Mouse (Mus musculus) erythroid progenitor cell, adult 5-6 weeks (primary cell): ENCODE data around the gene Gm44805. TPM values are rescaled to one million over a fixed set of nuclear protein-coding genes. Genes with fewer than 3 reads are reported as not detected.
"Not testable (repeated sequence)": the region's sequence is repeated elsewhere in the genome, so short reads cannot be mapped to it uniquely, and the experiment has no call there.

Experiments used
- ATAC-seq: replicated peaks from 2 replicates; pipeline ENCODE4 v1.8.0; 2016; ENCODE audit warnings: moderate number of reproducible peaks, mild to moderate bottlenecking, moderate TSS enrichment, inconsistent platforms; ENCODE audit not compliant: poor library complexity, low FRiP score, severe bottlenecking
- total RNA-seq, 2 experiments: library from RNA; stranded (forward) in 1 of 2; stranded (reverse) in 1 of 2; fragments of 150-400 nt in 1 of 2; fragments of 186-747, 209-891 nt in 1 of 2; gene quantifications; 2 replicates each; pipeline versions ENCODE4 v1.2.3 to v1.2.4; 2015 to 2017; ENCODE audit warnings: low replicate concordance in 2 of 2

The Gm44805 gene
- total RNA-seq, 2 experiments from 2014 or later, result not detected

DNA sequence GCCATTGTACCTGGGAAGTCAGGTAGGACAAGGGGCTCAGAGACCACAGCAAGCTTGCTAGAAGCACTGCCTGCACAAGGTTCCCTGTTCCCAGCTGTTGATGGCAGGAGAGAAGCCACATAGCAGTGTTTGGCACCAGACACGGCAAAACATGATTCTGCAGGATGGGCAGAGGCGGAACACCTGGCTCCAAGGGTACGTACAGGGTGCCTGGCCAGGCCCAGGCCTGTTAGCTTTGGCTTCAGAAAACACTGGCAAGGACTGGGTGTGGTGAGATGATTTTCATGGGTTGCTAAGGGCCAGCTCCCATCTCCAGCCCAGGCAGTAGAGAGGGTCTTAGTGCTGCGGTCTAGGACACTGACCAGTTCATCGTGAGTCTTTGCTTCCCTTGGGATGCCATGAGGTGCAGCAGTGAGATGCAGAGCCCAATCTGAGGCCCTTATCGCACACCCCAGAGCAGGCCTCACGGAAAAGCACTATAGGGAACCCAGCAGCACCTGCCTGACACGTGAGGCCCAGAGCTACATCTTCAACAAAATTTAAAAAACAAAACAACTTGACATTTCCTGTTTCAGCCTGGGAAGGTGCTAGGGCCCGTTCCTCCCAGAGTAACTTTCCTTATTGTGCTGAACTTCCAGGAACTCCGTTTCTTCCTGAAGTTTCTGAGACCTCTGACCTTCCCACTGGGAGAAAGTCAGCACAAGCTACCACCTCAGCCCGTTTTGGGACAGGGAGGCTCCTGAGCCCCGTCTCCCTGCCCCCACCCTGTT is 19.3 kb upstream of the Gm44805 start:
- no peak for ATAC-seq

DNA sequence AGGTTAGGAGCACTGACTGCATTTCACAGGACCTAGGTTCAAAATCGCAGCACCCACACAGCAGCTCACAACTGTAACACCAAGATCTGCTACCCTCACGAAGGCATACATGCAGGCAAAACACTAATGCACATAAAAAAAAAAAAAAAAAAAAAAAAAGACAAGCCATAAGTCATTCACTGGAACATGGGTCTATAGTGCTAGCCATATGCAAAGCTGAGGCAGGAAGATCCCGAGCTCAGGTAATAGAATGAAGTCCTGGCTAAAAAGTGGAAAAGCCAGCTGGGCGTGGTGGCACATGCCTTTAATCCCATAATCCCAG is 18.6 kb upstream of the Gm44805 start:
- ATAC-seq, result no peak

DNA sequence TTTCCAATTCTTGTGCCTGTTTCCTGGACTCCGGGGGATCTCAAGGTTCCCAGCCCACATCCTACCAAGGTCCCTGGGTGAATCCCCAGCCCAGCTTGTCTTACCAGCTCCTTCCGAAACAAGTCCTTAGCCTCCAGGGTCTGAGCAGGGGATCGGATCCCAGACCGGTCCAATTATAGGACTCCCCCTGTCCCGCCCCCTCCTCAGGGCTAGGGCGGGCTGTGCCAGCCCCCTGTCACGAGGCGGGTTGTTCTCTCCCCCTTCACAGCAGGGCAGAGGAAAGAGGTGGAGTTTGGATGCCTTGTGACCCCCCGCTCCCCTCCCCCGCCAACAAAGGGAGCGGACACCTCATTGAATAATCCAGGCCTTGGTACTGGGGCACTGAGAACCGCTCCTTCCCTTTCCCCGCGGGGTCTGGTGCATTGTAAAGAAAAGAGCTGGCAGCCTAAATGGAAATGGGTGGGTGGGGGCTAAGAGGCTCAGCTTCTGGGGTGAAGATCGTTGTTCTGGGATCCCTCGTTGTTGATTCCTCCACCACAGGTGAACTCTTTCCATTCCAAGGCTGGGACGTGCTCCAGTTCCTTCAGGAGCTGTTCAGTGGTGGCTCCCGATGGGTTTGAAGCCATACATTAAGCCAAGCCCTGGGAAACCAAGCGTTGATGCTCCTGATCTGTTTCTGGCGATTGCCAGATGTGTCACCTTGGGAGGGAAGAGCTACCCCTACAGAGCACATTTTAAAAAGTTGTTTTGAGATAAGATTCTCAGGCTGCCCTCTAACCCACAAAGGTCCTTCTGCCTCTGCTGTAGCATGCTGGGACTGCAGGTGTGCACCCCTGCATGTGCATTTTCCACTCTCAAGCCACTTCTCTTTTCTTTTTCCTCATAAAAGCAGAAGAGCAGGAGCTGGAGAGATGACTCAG is 17.9 kb upstream of the Gm44805 start, which contains the start of gene Apoe:
Gene Apoe, minus strand, starts transcription at position 282 of the 920 bp plus-strand sequence.
- ATAC-seq, result no peak

DNA sequence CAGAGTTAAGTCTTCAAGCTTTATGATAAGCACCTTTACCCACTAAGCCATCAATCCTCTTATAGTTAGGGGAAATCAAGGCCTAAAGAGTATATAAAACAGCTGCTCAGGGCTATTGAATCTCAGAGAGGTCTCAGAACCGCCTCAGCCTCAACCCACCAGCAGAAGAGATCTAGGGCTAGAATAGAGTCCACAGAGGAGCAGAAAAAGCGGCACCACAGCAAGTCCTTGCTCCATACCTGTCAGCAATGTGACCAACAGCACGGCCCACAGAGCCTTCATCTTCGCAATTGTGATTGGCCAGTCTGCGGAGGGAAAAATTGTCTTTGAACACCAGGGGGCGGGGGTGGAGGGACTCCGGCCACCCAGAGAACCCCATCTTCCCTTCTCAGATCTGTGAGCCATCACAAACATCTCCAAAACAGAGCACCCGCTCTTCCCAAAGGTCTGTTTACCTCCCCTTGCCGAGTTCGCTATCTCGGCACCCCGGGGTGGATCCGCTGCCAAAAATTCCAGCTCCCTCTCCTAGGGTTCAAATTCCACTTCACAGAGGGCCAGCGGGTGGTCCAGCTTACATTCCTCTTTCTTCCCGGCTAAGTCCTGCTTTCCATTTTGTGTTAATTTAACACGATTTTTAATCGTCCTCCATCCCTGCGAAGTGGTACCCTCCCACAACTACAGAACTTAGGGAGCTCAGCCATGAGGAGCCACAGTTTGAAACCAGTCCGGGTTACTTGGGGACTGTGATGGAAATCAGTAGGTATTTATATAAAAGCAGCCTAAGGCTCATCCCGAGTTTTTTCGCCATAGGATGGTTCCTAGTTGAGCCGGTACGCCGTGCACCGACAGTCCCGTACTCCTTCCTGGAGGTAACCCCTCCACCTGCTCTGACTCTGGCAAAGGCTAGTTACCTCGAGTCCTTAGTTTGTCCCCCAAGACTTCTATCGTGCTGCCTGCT is 17.0 kb upstream of the Gm44805 start:
- ATAC-seq, result no peak

DNA sequence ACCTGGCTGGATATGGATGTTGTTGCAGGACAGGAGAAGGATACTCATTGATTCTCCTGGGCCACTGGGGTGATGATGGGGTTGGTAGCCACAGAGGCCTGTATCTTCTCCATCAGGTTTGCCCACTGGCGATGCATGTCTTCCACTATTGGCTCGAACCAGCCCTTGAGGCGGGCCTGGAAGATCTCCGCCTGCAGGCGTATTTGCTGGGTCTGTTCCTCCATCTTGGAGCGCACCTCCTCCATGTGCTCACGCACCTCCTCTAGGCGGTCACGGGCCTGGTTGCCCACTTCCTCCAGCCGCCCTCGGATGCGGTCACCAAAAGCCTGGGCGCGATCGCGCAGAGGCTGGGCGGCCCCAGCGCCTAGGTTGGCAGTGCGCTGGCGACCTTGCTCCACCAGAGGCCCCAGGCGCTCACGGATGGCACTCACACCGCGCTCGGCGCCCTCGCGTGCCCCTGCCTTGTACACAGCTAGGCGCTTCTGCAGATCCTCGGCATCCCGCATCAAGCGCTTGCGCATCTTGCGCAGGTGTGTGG is 15.2 kb upstream of the Gm44805 start:
- ATAC-seq, result no peak

DNA sequence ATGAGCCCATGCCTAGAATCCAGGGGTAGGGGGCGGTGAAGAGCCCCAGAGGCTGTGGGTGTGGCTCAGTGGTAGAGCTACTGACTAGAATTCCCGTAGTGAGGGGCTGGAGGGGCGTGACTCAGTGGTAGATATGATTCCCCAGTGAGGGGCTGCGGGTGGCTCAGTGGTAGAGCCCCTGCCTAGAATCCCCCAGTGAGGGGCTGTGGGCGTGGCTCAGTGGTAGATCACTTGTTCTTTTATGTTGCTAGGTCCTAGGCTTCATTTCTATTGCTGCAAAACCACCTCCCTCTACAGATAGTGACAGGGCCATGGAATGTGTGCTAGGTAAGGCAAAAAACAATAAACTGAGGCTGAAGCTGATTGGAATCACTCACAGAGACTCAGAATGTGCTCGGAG is 14.7 kb upstream of the Gm44805 start:
- ATAC-seq, result no peak

DNA sequence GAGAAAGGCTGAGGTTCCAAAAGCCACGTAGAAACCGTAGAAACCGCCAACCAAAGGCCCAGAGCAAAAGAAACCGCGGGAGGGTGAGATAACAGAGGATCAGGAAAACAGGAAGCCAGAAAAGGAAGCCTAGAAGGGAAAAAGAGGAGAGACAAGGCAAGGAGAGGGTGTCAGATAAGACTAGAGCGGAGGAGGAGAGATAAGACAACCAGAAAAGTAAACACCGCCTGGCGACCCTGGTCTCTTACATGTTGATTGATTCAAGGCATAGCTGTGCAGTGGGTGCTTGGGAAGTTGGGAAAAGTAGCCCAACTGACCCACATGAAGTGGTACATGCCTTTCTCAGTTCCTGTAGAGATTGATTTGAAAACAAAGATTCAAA is 14.0 kb upstream of the Gm44805 start:
- ATAC-seq, result no peak

DNA sequence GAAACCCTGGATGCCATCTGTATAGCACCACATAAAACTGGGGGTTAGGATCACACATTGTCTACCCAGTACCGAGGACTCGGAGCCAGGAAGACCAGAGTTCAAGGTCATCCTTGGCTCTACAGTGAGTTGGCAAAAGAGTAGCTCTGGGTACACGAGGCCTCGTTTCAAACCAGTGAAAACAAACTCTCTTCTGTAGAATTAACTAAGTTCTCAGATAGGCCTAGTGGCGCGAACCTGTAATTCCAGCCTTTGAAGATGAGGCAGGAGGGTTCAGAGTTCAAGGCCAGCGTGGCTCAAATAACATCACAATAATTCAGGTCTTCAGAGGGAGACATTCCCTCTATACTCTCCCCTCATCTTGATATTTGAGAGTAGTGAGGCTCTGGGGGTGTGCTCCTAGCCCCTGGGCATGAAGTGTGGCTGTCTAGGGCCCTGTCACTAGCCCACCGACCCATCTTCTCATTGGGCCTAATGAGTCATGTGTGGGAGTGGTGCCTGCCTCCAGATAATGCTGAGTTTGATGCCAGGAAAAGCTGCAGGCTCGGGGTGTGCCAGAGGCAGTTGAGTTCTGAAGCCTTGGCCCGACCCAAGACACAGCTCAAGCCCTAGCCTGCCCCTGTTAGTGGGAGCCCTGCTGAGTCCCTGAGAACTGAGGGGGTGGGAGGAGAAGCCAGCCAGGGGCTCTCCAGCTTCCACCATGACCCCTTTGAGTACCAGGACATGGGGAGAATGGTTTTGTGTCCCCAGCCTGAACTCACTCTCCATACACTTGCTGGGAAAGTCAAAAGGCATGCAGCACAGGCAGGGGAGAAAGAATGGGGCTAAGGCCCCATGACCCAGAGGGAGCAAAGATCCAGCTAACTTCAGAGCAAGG is 13.4 kb upstream of the Gm44805 start:
- no peak for ATAC-seq

DNA sequence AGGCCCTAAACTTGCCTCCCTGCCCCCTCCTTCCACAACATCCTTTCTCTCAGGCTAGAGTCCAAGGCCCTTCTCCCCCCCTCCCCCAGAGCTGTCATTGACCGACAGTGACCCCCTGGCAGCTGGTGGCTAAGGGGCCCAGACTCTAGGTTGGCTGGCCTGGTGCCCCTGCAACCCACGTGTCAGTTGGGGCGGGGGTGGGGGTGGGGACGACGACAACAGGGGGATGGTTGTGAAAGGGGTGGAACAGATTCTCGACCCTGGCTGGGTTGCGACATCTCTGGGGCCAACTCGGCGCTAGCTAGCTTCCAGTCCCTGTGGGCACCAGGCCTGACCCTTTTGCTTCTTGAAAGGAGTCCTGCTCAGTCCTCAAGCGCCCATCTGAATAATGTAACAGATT is 12.2 kb upstream of the Gm44805 start:
- ATAC-seq, result no peak

DNA sequence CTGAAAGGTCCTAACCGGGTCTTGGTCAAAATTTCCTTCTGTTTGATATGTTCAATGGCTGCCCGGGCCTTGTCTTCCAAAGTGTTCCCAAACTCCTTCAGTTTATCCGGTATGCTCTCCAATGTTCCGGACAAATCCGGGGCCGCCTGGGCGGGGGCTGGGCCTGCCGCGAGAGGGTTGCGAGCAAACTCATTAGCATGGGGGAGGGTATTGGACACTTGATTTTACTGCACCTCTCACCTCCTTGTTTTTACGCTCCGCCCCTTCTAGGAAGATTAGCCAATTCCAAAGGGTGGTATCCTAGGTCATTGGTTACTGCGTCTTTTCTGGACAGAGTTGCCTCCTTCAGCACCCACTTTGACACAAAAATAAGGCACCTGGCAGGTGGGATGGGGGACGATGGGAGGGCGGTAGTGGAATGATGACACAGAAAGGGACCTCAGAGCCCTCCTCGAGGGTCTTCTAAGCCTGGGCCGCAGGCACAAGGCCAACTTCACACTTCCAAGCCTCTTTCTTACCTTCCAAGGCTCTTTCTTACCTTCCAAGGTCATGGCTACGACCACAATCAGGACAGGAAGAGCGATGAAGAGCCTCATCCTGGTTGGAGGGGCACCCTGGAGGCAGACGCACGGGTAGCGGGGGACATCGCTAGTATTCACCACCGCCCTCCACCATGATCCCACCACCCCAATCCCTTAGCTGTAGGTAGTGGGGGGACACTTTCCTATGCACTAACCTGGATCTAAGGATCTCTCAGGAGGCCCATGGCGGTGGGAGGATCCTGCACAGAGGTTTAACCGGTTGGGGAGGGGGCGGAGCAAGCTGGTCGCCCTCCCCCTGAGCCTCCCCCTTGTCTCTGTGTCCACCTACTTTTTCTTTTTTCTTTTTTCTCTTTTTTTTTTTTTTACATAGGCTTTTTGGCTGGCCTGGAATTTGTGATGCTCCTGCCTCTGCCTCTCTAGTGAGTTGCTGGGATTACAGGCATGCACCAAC is 10.9 kb upstream of the Gm44805 start, which contains the start of gene Apoc1:
Gene Apoc1, minus strand, starts transcription at position 788 of the 993 bp plus-strand sequence.
- no peak for ATAC-seq

DNA sequence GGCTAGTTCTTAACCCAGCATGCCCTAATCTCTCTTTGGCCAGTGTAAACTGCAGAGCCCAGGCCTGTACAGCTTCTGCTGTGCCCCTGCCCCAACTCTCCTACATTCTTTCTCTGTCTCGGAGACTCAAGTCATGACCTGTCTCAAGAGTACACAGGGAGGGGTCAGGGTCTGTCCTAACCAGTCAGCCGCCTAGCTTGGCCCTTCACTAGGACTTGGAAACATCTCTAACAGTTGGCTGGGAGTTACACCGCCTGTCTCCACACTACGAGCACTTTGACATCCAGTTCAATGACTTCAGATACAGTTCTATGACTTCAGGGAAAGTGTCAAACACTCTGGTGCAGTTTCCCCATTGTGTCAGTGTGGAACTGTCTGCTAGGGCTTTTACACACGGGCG is 10.2 kb upstream of the Gm44805 start:
- ATAC-seq, result no peak

DNA sequence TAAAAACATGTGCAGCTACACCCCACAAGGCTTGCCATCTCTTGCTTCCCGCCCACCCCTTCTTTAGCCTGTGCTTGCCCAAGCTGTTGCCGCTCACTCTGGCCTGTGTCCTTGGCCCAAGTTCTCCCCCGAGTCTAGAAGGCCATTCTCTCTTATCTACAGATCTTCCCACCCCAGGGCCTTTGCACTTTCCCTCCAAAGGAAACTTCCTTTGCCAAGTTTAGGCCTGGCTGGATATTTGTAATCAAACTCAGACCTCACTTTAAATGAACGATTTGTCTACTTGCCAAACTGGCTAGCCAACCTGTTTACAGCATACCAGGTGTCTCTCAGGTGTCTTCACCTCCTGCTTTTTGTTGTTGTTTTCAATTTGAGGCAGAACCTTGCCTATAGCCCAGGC is 9.6 kb upstream of the Gm44805 start:
- no peak for ATAC-seq

DNA sequence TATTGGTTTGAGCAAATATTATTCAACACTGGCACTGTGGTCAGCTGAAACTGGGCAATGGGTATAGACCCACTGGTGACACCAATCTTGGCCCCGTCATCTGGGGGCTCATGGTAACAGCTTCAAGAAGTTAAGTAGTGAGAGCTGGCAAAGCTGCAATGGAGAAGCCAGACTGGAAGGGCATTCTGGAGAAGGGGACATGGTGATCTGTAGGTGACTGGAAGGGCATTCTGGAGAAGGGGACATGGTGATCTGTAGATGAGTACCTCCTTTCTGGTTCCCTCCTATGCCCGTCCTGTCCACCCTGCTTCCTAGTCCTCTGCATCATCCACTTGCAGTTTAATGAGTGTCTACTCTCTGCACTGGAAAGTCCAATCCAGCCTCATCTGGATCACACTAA is 7.4 kb upstream of the Gm44805 start:
- no peak for ATAC-seq

DNA sequence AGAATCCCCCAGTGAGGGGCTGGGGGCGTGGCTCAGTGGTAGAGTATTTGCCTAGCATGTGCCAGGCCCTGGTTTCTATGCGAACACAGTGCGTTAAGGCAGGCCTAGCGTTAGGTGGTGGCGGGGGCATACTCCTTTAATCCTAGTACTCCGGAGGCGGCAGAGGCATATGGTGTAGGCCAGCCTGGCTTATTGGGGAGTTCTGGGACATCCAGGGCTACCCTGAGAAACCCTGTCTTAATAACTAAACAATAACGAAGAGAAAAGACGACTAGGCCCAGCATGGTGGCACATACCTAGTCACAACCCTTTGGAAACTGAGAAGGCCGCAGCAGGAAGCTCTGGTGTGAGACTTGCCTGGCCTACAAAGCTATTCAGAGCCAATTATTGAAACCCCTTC is 6.9 kb upstream of the Gm44805 start:
- no peak for ATAC-seq

DNA sequence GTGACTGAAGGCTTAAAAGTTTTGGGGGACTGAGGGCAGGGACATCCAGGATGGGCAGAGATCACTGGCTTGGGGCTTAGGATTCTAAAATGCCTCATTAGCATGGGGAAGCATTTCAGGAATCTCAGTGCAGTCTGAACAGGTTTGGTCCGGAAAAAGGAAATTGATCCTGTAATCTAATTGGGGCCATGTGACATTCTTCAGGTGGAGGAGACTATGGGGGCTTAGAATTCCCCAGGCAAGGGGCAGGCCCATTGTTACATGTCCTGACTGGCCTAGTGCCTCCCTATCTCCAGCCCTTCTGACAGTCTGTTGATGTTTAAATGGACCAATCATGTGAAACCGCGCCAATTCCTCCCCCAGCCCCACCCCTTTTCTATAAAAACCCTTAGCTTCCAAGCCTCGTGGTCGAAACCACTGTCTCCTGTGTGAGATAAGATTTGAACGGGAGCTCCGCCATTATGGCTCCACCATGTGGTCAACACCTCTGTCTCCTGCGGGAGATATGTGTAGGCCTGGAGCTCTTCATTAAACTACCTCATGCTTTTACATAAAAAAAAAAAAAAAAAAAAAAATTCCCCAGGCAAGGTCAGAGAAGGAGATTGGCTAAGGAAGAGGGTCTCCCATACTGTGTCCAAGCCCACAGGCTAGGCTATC is 5.8 kb upstream of the Gm44805 start:
- ATAC-seq, result not testable (repeated sequence)

DNA sequence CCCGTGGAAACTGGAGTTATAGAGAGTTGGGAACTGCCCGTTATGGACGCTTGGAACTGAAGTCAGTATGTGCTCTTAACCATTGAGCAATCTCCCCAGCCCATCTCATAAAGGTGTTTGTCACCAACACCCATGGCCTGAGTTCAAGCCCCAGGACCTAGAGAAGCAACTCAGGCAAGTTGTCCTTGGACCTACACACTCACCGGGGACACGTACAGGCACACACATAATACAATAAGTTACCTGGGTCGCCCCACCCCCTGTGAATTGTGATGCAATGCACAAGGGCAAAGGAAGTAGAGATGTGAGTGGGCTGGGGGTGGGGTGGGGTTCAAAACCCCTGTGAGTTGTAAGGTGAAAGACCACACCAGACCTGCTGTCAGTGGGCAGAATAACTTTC is 5.3 kb upstream of the Gm44805 start:
- ATAC-seq, result no peak

DNA sequence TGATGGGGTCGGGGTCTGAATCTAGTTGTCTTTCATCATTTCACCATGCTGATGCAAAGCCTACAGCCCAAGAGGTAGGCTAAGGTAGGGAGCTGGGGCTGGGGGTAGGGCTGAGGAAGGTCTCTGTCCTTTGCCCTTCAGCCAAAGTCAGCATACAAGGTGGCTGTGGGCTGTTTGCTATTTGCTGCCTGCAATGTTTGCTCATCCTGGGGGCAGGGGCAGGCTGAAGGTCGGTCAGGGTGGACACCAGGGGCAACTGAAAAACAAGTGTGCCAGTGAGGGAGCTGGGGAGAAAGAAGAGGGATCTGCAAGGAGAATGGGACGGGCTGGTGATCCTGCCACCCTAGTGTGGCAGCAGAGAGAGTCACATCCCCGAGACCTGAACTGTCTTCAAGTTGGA is 4.2 kb upstream of the Gm44805 start:
- no peak for ATAC-seq
